Mouse (Mus musculus): Measurements from ENCODE around the gene Med12. TPM values are rescaled to one million over a fixed set of nuclear protein-coding genes. Genes with fewer than 3 reads are reported as not detected.
A peak's percentile ranks its signal among the peaks of the same experiment; 100 is the strongest.
"Not testable (repeated sequence)": the region's sequence is repeated elsewhere in the genome, so short reads cannot be mapped to it uniquely, and the experiment has no call there.

Gene Med12
- total RNA-seq, 2 experiments from 2014 or later = 22.5 to 25.8 TPM

DNA sequence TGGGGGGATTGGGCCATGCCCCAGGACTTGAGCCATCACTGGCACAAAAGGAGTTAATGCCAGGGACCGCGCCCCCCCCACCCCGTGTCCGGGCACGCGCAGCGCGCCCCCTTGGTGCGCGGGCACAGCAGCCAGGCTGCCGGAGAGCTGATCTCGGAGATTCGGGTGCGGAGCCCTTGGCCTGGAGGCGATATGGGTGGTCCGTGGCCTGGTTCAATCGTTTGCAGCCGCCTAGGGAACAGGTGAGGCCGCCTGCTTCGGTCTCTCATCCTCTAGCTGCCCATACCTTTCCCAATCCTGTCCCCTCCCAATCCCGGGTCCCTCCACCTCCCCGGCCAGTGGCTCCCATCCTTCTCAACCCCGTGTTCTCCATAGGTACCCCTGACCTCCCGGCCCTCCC, 25.2 kb downstream of the Med12 start, which contains the start of gene Nlgn3:
Nlgn3 (plus strand) TSS at position 114 of the 400 bp plus-strand sequence.
- intact Hi-C loops (cut with DNase I) = no loop called here

DNA sequence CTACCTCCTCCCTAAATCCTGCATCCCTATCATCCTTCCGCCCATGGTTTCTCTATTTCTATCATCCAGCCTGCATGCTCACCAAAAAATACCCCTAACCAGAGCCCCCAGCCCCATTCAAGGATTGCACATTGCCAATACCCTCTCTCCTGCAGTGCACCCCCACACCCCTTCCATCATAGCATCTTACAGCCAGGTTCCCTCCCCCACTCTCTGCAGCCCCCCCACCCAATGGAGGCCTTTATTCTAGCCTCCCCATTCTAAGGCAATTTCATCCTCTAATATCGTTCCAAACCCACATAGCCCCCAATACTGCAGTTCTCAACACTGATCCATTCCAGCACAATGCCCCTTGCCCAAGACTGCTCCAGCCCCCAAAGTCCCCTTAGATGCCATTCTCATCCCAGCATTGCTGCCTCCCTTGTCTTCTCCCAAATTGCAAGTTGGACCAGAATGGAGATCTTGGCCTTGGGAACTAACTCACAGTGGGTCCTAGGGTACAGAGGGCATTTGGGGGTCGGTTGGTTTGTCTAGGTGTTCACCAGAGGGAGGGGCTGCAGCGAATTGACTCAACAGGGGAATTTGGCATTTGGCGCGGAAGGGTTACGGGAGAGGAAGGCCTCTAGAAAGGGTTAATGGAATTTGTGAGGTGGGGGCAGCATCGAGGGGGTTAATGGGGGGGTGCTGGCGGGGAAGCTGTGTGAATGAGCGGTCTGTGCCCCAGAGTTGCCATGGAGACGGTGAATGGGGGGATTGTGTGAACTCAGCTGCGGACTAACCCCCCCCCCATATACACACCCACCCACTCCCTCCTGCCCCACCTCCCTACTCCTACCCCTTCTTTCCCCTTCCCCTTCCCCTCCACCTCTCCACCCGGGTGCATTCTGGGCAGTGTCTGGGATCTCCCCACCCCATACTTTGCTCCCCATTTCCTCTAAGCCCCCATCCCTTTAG, 25.9 kb downstream of the Med12 start:
- intact Hi-C loops (cut with DNase I) = no loop called here

More for the DNA sequence above, 25.2 kb downstream of the Med12 start, which contains the start of gene Nlgn3:
- DNase-seq = peak in 1 of 2 experiments; percentile 3

DNA sequence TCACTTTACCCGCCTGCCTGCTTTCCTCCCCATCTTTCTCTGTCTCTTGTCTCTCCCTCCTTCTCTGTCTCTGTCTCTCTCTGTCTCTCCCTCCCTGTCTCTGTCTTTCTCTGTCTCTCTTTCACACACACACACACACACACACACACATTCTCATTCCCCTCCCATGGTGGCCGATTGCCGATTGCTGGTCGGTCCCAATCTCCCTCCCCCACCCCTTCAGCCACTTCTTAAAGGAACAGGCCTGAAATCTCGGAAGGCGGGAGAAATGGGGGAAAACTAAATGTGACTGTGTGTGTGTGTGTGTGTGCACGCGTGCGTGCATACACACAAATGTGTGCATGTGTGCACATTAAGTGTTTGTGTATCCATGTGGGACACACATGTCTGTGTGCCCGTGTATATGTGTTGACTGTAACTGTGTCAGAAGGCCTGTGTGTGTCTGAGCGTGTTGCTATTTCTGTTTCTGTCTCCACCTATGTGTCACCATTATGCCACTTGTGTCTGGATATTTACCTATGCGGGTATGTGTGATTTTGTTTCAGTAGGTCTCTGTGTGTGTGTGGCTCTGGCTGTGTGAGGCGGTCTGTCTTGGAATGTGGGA, 26.7 kb downstream of the Med12 start:
- peak; percentile 3 to 12 for DNase-seq
- intact Hi-C loops (cut with DNase I) = no loop called here

More for the DNA sequence above, 25.9 kb downstream of the Med12 start:
- DNase-seq = no peak

DNA sequence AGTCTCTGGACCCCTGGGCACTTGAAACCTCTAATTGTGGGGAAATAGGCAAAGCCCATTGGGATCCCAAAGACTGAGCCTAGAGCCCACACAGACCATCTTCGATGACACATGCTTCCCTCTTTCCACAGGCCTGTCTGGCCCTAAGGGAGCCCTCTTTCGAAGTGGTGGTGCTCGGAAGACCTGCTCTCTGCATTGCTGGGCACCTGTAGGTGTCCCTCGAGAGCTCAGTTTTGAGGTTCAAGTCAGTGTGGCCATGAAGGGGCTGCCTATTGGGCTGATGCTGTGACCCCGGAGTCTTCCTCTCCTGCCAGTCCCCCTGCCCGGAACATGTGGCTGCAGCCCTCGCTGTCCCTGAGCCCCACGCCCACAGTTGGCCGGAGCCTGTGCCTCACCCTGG, 27.8 kb downstream of the Med12 start:
- no peak for DNase-seq
- intact Hi-C loops (cut with DNase I) = no loop called here

DNA sequence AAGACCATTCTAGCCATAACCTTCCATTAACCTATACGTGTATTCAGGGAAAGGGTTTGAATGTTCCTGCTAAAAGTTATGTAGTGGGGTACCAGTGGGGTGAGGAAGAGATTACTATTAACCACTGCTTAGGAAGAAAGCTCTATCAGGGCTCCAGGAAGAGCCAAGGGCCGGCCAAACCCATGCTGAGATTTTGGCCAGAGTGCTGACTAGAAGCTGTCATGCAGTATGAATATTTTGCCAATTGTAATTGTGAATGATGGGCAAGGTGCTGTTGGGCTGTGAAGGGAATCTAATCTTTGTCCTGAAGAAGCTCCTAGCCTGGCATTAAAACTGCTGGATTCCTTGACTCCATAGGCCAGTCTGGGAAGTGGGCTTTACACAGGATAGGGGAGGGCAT, 30.8 kb downstream of the Med12 start:
- intact Hi-C loops (cut with DNase I) = no loop called here
- DNase-seq = no peak

DNA sequence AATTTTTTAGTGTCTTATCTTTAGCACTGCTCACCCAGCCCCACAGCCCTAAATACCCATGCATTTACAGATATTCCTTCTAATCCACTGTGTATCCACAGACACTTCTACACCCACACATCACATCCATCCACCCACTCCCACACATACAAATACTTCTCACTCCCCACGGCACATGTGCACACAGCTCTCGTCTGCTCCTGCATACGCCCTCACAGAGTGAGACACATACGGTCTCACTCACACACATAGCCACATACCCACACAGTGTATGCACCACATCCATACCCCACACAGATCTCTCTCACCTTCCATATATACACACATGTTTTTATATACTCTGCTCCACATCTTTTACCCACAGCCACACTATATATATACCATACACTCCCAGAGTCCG, 35.5 kb downstream of the Med12 start:
- intact Hi-C loops (cut with DNase I) = no loop called here

DNA sequence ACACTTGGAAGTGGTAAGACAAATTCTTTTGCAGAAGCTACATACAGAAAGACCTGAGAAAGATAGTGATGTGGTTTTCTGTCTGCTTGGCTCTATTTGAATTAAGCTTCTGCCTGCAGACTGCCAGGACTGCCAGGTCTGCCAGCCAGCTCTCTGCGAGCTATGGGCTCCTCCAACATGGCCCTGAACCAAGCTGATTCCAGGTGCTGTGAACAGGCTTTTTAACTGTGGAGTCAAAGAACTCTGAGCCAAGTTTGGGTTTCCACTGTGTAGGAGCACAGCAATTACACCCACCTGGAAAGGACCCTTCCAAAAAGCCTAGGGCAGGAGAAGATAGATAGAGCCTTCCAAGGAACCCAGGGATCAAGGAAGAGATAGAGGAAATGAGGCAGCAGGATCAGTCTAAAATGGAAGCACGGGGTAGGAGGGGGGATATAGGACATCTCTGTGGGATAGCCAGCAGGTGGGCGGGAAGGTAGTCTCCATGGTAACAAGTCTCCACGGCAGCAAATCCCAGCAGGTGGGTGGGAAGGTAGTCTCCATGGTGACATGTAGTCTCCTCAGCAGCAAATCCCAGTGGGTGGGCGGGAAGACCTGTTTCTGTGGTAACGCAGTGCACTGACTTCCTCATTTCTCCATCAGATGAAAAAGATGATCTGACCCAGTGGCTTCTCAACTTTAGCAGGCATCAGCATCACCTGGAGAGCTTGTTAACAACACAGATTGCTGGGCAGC, 40.0 kb downstream of the Med12 start:
- intact Hi-C loops (cut with DNase I) = no loop called here
- DNase-seq = no peak

More for the DNA sequence above, 35.5 kb downstream of the Med12 start:
- no peak for DNase-seq

DNA sequence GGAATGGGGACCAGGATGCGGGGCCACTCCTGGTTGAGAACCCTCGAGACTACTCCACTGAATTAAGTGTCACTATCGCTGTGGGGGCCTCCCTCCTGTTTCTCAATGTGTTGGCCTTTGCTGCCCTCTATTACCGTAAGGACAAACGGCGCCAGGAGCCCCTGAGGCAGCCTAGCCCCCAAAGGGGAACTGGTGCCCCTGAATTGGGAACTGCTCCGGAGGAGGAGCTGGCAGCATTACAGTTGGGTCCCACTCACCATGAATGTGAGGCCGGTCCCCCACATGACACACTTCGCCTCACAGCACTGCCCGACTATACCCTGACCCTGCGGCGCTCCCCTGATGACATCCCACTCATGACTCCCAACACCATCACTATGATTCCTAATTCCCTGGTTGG, 45.9 kb downstream of the Med12 start:
- no peak for DNase-seq
- intact Hi-C loops (cut with DNase I) = no loop called here

DNA sequence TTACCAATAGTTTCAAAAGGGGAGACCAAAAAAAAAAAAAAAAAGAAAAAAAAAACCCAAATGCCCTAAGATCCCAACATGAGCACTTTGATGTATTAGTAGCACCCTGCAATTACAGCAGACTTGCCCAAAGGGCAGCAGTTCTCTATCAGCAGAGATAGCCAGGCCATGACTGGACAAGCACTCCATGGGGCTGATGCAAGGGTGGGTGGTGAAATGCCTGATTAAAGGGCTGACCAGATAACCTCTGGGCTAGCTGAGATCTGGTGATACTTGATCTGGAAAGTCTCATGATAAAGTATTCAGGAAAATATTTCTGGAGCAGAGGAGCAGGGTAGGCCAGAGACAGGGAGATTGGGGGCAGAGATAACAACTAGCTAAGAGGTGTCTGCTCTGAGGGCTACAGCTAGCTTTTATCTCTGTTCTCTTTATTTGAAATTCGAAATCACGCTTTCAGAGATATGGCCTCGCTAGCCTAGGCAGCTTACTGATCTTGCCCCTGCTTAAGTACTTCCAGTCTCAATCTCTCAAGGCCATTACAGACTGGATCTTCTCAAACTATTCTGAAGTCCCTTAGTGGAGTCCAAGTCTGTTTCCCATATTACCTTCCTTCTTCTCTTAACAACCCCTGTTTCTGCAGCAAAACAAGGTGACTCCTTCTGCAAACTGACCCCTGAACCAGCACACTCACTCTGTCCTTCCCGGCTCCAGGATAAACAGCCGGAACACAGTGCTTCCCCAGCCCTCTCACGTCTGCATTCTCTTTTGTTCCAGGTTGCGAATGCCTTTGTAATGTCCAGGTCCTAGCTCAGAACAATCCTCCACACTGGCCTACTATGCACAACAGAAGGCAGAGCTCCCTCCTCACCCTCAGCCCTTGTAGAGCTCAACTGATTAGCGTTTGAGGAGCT, 52.4 kb downstream of the Med12 start:
- intact Hi-C loops (cut with DNase I) = no loop called here

DNA sequence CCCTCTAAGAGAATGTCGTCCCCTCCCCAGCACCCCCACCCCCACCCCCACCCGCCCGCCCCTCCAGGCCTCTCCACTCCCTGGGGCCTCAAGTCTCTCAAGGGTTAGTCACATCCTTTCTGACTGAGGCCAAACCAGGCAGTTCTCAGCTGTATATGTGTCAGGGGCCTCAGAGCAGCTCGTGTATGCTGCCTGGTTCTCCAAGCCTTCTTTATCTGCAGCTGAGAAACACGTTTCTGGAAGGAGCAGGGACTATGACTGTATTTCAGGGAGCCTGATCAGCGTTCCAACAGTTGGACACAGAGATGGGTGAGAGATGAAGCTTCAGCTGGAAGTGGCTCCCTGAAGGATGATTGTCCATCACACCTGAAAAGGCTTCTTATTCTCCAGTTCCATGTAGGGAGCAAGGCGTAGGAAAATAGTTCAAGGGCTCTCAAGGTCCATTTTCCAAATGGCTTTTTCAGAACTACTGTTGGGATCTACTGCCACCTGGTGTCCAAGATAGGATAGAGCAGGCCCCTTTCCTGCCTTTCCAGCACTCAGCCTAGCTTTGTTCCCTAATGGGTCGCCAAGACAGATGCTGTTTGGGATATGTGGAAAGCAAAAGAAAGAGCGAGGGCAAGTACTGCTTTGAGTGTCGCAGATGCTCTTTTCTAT, 55.7 kb downstream of the Med12 start:
- intact Hi-C loops (cut with DNase I) = loop anchor here (1.0 to 5.0 kb wide), 2 partner anchors 88 to 197 kb away; no protein-coding TSS in a partner anchor
- DNase-seq = peak; percentile 53 to 70

More for the DNA sequence above, 52.4 kb downstream of the Med12 start:
- no peak for DNase-seq

DNA sequence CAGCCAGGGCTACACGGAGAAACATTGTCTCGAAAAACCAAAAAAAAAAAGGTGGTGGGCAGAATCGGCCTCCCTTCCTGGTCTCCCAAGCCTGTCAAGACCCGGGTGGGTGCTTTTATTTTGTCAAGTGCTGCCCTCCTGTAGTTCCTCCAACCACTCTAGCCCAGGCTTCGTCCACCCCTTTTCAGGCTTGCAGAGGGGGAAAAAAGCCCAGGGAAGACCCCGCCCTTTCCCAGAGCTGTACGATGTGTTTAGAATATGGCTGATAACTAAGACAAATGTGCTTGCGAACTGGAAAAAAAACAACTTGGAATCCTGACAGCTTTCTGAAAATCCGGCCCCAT, 58.2 kb downstream of the Med12 start:
- intact Hi-C loops (cut with DNase I) = loop anchor here (5.0 kb wide), 1 partner anchor 85 kb away; no protein-coding TSS in a partner anchor
- no peak for DNase-seq

DNA sequence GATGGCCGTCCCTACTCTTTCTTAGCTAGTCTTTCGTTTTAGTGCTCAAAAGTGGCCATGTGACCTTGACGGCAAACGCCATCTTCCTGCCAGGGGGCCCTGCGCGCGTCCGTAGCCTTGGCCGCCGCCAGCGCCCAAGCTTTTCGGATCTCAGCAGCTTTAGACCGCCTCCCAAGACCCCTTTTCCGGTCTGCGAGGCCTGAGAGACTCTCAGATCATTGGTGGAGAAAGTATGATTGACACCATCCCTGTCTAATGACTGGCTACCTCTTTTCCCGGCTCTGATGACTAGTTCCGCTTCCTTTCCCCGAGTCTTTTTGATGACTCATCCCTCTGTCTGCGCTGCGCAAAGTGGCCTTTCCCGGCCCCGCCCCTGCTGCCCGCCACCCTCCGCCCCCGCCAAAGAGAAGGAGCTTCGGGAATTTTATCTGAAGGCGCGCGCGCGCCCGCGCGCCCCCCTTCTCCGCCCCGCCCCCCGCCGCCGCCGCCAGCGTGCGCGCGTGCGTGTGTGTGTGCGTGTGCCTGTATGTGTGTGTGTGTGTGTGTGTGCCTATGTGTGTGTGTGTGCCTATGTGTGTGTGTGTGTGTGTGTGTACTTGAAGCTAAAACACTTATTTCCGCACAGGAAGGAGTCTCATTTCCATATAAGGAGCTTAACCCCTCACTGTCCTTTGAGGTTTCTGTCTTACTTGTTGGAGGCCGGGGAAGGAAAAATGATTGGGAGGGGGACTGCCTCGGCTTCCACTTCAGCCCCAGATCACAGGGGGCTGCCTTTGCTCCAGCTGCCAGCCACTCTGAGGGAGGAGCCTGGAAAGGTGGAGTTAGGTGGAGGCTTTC, 58.8 kb downstream of the Med12 start:
- intact Hi-C loops (cut with DNase I) = loop anchor here (5.0 kb wide), 1 partner anchor 85 kb away; no protein-coding TSS in a partner anchor
- DNase-seq = peak; percentile 81 to 82

DNA sequence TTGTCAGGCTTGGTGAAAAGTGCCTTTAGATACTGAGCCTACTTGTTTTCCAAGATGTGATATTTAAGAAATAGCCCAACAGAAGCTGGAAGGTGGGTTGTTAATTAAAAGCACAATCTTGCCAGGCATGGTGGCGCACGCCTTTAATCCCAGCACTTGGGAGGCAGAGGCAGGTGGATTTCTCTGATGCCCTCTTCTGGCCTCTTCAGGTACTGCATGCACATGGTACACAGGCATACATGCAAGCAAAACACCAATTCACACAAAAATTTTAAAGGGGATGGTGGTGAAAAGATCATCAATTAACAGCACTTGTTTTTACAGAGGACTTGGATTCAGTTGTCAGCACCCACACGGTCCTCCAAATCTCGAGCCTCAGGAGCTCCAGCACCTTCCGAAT, 60.8 kb downstream of the Med12 start:
- peak in 1 of 2 experiments; percentile 3 for DNase-seq
- intact Hi-C loops (cut with DNase I) = loop anchor here (5.0 kb wide), 1 partner anchor 83 kb away; no protein-coding TSS in a partner anchor

DNA sequence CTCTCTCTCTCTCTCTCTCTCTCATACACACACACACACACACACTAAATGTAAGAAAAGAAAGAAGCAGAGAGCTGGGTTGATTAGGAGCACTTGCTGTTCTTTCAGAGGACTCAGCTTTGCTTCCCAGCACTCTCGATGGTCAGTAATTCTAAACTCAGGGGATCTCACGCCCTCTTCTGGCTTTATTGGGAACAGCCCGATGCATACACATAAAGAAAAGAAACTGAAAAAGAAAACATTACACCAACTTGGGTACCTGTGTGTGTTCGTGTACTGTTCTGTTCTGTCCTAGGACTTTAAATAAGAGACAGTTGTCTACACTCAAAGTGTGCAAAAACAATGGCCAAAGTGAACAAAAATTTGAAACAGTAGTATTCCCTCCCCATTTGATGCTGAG, 64.8 kb downstream of the Med12 start:
- intact Hi-C loops (cut with DNase I) = no loop called here
- no peak for DNase-seq

DNA sequence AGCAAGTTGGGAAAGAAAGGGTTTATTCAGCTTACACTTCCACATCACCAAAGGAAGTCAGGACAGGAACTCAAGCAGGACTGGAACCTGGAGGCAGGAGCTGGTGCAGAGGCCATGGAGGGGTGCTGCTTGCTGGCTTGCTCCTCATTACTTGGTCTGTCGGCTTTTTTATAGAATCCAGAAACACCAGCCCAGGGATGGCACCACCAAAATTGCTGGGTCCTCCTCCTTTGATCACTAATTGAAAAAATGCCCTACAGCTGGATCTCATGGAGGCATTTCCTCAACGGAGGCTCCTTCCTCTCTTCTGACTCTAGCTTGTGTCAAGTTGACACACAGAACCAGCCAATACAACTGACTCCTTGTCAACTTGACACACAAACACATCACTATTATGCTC, 69.0 kb downstream of the Med12 start:
- DNase-seq; intact Hi-C loops (cut with DNase I): not testable (repeated sequence)

DNA sequence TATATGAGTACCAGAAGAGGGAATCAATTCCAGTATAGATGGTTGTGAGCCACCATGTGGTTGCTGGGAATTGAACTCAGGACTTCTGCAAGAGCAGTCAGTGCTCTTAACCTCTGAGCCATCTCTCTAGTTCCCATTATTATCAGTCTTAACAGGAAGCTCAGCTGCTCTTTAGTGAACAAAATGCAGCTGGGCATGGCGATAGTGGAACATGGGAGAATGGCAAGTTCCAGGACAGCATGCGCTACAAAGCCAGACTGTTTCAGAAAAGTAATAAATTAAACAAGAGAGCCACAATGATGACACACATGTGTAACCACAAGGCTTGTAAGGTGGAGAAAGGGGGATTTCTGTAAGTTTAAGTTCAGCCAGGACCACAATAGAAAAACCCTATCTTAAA, 71.6 kb downstream of the Med12 start:
- no peak for DNase-seq
- intact Hi-C loops (cut with DNase I) = no loop called here

DNA sequence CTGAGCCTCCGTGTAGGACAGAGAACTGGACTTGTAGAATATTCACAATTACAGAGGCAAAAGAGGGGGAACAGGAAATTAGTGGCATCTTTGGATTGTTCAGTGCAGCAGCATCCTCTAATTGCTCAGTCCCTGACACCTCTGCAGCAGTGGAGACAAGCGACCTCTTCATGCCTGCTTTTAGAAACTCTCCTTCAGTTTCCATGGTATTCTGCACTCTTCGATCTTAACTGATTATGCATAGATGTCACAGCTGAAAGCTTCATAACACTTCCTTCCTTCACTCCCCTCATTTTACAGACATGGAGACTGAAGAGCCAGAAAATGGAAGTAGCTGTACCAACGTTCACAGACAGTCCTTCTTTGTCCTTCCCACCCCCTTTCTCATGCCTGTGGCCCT, 72.6 kb downstream of the Med12 start:
- intact Hi-C loops (cut with DNase I) = no loop called here
- DNase-seq = no peak

All from heart, postnatal 14 days (tissue).